Mouse (Mus musculus) frontal cortex, postnatal 25 days (tissue): ENCODE results near the gene 5330417C22Rik.
"Not testable (repeated sequence)": the region's sequence is repeated elsewhere in the genome, so short reads cannot be mapped to it uniquely, and the experiment has no call there.

Source experiments
- DNase-seq, 2 experiments: peaks; one replicate each; pipeline ENCODE4 v3.0.0; 2022; ENCODE audit warnings: low spot score in 2 of 2

5330417C22Rik gene

DNA sequence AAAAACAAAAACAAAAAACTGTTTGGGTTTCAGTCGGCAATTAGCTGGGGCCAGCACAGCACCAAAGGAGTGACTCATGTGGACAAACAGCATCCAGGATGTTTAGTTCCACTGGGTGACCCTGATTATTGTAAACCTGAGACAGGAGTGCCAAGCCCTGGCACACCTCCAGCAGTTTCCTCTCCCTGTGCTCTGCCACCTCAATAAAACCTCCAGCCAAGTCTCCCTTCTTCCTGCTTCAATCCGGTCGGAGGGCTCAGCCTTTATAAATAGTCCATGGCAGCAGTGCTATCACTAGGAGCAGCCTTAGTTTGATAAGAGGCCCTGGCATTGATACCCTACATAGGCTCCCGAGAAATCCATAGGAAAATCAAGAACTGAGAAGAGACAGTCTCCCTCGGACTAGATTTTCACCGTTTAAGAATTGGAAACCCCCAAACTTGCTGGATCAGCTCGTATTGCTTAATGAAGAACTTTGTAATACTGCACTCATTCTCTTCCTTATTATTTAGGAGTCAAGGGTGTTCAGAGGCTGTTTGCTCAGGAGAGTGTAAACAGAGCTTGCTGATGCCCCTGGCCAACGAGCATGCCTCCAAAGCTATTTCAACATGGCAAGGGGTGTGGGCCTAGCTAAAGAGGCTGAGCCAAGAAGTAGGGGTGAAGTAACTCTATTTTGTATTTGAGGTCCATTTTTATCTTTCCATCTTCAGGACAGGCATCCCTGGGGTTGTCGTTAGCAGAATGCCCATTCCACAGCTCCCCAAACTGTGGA, 3.0 kb downstream of the 5330417C22Rik start:
- DNase-seq: no peak

- DNase-seq: no peak
These were observed 7.8 kb downstream of the 5330417C22Rik start for GRCm38 (mm10) chr3:108528489-108528888.

- no peak for DNase-seq
These were observed 12.9 kb downstream of the 5330417C22Rik start for GRCm38 (mm10) chr3:108523415-108523814.

- DNase-seq: no peak
These were observed 18.1 kb downstream of the 5330417C22Rik start for GRCm38 (mm10) chr3:108518276-108518675.

GRCm38 (mm10) chr3:108513465-108513864, 22.9 kb downstream of the 5330417C22Rik start:
- no peak for DNase-seq

GRCm38 (mm10) chr3:108510716-108511483, 25.4 kb downstream of the 5330417C22Rik start:
- DNase-seq: no peak

GRCm38 (mm10) chr3:108510156-108510555, 26.2 kb downstream of the 5330417C22Rik start:
- DNase-seq: no peak

DNA sequence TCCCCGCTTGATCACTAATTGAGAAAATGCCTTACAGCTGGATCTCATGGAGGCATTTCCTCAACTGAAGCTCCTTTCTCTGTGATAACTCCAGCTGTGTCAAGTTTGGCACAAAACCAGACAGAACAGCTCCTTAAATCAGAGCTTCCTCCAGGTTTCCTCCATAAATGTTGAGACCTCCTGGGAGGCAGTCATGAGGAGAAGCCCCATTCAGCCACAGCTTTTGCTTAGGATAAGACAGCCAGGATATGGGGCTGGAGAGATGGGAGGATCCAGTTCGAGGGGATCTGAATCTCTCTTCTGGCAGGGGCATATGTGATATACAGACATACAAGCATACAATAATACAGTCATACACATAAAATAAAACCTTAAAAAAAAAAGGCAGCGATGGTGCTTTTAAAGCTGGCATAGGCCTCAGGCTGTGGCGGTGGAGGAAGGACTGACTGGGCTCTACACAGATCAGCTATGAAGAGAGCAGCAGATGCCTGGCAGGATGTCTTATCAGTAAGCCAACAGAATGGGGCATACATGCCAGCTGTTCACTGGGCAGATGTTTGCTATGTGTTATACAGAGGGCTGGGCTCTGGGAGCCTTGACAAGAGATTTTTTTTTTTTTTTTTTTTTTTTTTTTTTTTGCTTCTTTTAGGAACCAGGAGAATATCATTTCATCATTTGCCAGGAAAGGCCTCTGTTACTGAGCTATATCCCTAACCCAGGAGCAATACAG, 27.4 kb downstream of the 5330417C22Rik start:
- no peak for DNase-seq

DNA sequence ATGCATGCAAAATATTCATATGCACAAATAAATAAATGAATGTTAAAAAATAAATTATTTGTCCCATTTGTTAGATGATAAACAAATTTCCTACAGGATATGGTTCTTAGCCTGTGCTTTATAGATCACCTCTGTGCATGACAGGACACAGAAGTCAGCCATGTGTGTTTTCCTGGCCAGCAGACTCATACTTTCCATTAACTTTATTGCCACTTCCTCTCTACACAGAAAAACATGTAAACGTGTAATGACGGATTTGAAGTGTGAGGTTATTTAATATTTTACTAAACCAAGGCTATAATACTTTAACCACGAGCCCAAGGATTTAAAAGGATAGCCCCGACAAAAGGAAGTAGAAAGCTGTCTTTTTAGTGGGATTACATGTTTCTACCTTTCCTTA, 32.4 kb downstream of the 5330417C22Rik start:
- no peak for DNase-seq

GRCm38 (mm10) chr3:108501411-108501810, 34.9 kb downstream of the 5330417C22Rik start:
- DNase-seq: not testable (repeated sequence)

DNA sequence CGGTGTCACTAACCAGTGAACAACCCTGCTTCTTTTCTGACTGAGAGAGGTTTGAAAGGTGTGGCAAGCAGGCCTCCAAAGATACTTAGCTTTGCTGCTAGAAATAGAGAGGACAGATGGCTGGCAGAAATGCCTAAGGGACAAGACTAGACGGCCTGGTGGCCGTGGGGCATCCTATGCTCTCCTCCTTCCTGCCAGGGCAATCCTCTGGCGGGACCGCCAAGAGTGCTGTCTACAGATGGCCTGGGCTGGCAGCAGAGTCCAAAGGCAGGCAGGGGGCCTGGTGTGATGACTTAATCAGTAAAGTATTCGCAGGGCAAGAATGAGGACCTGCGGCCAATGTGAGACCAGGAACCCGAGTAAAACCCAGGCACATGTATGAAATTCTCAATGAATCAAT, 36.5 kb downstream of the 5330417C22Rik start:
- no peak for DNase-seq

DNA sequence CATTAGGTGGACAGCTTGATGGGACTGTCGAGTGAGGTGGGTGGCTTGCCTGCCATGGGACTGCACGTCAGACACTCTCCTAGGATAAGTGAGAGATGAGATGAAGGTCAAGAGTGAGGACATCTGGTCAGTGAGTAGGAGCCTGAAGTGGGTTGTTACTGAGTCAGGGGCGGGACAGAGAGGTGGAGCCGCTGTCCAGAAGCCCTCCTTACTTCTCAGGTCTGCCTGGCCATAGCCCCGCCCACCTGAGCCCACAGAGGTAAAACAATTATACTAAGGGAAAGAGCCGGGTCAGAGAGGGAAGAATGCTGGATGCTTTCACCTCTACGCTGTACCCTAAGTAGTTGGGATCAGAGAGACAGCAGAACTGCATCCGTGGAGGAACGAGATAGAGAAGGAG, 38.7 kb downstream of the 5330417C22Rik start:
- no peak for DNase-seq

DNA sequence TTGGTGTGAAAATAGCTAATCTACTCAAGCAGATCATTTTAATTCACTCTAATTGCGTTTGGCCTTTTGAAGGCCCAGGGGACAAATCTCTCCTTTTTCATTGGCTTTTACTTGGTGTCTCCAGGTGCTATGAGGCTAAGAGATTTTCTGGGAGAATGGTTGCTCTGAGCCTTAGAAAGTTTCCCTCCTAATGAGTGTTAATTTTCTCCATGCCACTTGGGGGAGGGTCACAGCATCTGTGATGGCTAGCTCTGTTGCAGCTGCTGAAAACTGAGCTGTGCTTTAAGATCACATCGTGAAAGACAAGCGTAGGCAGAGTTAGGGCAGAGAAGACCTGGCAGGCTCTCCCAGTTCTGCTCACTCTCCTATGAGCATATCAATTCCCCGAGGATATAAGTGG, 40.9 kb downstream of the 5330417C22Rik start:
- DNase-seq: no peak

DNA sequence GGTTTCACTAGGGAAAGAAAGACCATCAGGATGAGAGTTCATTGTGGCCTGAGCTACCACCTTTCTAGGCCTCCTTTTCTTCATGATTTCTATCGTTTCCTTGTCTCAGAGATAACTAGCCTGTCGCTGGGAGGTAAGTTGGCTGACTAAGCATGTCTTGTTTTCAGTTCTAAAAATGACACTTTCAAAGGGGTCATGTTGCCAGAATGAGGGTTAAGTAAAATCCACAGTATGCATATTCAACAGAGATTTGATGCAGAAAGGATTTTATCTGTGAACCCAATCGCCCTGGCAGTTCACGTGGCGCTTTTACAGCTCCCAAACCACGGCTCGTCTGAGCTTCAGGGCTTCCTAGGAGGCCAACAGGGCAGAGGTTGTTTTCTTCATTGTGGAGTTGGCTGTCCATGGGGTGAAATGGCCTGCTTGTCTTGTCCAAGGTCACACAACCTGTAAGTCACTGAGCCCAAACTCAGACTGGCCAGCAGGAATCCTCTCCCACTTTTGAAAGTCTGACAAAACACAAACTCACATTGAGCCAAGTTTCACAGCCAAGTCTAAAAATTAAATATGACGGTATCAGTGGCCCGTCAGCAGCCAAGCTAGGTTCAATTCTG, 41.4 kb downstream of the 5330417C22Rik start:
- no peak for DNase-seq

GRCm38 (mm10) chr3:108489968-108490367, 46.4 kb downstream of the 5330417C22Rik start:
- no peak for DNase-seq

GRCm38 (mm10) chr3:108484749-108485148, 51.6 kb downstream of the 5330417C22Rik start:
- DNase-seq: no peak

- no peak for DNase-seq
These were observed 57.5 kb downstream of the 5330417C22Rik start for GRCm38 (mm10) chr3:108478800-108479199.

- no peak for DNase-seq
These were observed 59.3 kb downstream of the 5330417C22Rik start for GRCm38 (mm10) chr3:108476761-108477619.

DNA sequence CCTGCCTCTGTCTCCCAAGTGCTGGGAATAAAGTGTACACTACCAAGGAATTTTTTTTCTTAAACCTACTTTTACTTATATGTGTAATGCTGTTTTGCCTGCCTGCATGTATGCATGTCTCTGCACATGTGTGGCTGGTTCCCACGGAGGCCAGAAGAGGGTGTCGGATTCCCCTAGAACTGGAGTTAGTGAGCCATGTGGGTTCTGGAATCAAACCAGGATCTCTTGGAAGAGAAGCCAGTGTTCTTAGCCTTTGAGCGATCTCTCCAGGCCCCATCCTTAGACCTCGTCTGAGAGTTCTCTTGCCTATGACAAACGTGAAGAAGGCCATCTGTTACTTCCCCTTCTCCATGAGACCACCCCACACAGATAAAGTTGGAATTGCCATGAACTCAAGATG, 60.8 kb downstream of the 5330417C22Rik start:
- DNase-seq: no peak

DNA sequence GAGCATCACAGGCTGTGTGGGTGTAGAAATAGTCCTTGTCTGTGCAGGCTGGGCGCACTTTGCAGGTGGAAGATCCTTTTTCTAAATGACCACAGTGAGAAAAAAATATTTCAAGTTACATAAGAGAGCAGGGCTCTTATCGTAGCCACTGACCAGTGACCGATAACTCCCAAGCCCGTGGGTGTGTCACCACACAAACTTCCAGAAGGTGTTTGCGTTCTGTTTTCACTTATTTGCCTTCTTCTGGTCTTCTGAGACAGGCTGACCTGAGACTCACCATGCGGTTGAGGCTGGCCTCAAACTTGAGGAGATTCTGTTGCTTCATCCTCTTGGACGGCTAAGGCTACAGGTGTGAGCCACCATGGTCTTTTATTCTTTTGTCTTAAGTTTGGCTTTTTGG, 61.4 kb downstream of the 5330417C22Rik start:
- no peak for DNase-seq

DNA sequence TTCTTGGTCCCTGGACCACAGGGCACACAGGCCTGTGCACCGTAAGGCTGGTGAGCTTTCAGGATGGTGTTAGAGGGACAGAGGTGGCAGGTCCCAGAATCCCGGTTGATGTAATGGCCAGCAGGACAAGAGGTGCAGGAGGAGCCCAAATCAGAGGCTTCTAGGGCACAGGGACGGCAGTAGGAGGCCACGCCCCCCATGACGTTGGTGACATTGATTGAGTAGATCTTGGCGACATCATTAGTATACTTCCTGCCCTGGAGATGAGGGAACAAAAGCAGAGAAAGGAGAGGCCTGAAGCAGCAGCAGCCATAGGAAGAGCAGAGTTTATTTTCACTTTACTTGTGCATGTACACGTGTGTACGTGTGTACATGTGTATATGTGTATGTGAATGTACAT, 68.6 kb downstream of the 5330417C22Rik start:
- no peak for DNase-seq
